In genomic region chr11:72134536-72135382, GRCm38 (mm10) we compare ENCODE assay signal across 8 mouse cellular contexts. TPM values are rescaled to one million over a fixed set of nuclear protein-coding genes. Genes with fewer than 3 reads are reported as not detected.
DNase-seq lines count a peak whose midpoint lies in the region; ATAC-seq lines count a peak whose summit lies in the region.

No protein-coding gene starts in this region.

- no peak for DNase-seq in kidney, adult 11 months
- DNase-seq in cerebellum, adult 9-10 months = peak; percentile 73
- DNase-seq in hindbrain, embryonic 11.5 days (ENCODE audit: low spot score) = peak; percentile 34
- DNase-seq in midbrain, embryonic 14.5 days = peak; percentile 37
- no peak for DNase-seq in adrenal gland, postnatal 10 days
- DNase-seq in right cerebral cortex, postnatal 10 days (ENCODE audit: low spot score in 2 of 2) = no peak
- DNase-seq in spleen, postnatal 36 days (ENCODE audit: low spot score in 2 of 2) = no peak

- peaks cover 44% of the 10 kb centered on the region for H3K27me3 ChIP-seq in kidney, embryonic 16.5 days (ENCODE audit: insufficient read depth, low read length)
- peaks cover 35% of the 10 kb centered on the region for H3K27me3 ChIP-seq in hindbrain, embryonic 11.5 days (ENCODE audit: control insufficient read depth, insufficient read depth, low read length)
- H3K27me3 ChIP-seq in midbrain, embryonic 14.5 days (ENCODE audit: control insufficient read depth, insufficient read depth, low read length) = peaks cover 28% of the 10 kb centered on the region

- peak overlapping the region; percentile 64 for H3K4me3 ChIP-seq in kidney, embryonic 16.5 days (ENCODE audit: low read length)
- H3K4me3 ChIP-seq in hindbrain, embryonic 11.5 days (ENCODE audit: low read depth, low read length) = peak overlapping the region; percentile 60
- H3K4me3 ChIP-seq in midbrain, embryonic 14.5 days (replicated peaks; ENCODE audit: low read depth, low read length) = peak overlapping the region; percentile 66

- no peak; the same call in 1 of the 2 replicates for ATAC-seq in kidney, embryonic 16.5 days (ENCODE audit: low FRiP score, low TSS enrichment)
- peak; percentile 22; the same call in 1 of the 2 replicates for ATAC-seq in hindbrain, embryonic 11.5 days (ENCODE audit: low FRiP score)
- ATAC-seq in midbrain, embryonic 14.5 days (ENCODE audit: low FRiP score, low TSS enrichment) = peak; percentile 44; the same call in 1 of the 2 replicates

- peak overlapping the region; percentile 100 for H3K4me2 ChIP-seq in kidney, embryonic 16.5 days (replicated peaks; ENCODE audit: low read depth, low read length)
- H3K4me2 ChIP-seq in hindbrain, embryonic 11.5 days (replicated peaks; ENCODE audit: low read depth, low read length) = peak overlapping the region; percentile 100
- H3K4me2 ChIP-seq in midbrain, embryonic 14.5 days (ENCODE audit: low read length) = peak overlapping the region; percentile 94

- H3K4me1 ChIP-seq in kidney, embryonic 16.5 days (ENCODE audit: insufficient read depth, low read length) = peaks cover 19% of the 10 kb centered on the region
- peaks cover 5% of the 10 kb centered on the region; the same call in 1 of the 2 replicates for H3K4me1 ChIP-seq in hindbrain, embryonic 11.5 days (replicated peaks; ENCODE audit: control insufficient read depth, insufficient read depth, low read length)
- peaks cover 12% of the 10 kb centered on the region; the same call in 1 of the 2 replicates for H3K4me1 ChIP-seq in midbrain, embryonic 14.5 days (ENCODE audit: control insufficient read depth, insufficient read depth, low read length)

- H3K9ac ChIP-seq in kidney, embryonic 16.5 days (replicated peaks; ENCODE audit: low read length) = peak overlapping the region; percentile 74
- H3K9ac ChIP-seq in hindbrain, embryonic 11.5 days (ENCODE audit: low read depth, low read length) = peak overlapping the region; percentile 21
- H3K9ac ChIP-seq in midbrain, embryonic 14.5 days (replicated peaks; ENCODE audit: low read length) = peak overlapping the region; percentile 80

- no peak overlapping the region for H3K27ac ChIP-seq in kidney, embryonic 16.5 days (ENCODE audit: low read length)
- H3K27ac ChIP-seq in hindbrain, embryonic 11.5 days (ENCODE audit: low read depth, low read length) = no peak overlapping the region
- H3K27ac ChIP-seq in midbrain, embryonic 14.5 days (replicated peaks; ENCODE audit: low read depth, low read length) = no peak overlapping the region

- H3K36me3 ChIP-seq in kidney, embryonic 16.5 days (ENCODE audit: insufficient read depth, low read length) = no peaks in the 10 kb centered on the region
- no peaks in the 10 kb centered on the region for H3K36me3 ChIP-seq in hindbrain, embryonic 11.5 days (ENCODE audit: control insufficient read depth, insufficient read depth, low read length)
- H3K36me3 ChIP-seq in midbrain, embryonic 14.5 days (ENCODE audit: control insufficient read depth, insufficient read depth, low read length) = no peaks in the 10 kb centered on the region

- no peaks in the 10 kb centered on the region for H3K9me3 ChIP-seq in kidney, embryonic 16.5 days (ENCODE audit: low read length)
- H3K9me3 ChIP-seq in hindbrain, embryonic 11.5 days (ENCODE audit: control insufficient read depth, low read length) = no peaks in the 10 kb centered on the region
- no peaks in the 10 kb centered on the region for H3K9me3 ChIP-seq in midbrain, embryonic 14.5 days (ENCODE audit: control insufficient read depth, low read length)

- WGBS in kidney, embryonic 16.5 days = 16% methylated on average over 24 of the region's 24 CpGs
- 17% methylated on average over 24 of the region's 24 CpGs for WGBS in hindbrain, embryonic 11.5 days
- 14% methylated on average over 24 of the region's 24 CpGs for WGBS in midbrain, embryonic 14.5 days

RNA-seq across cellular contexts. Expression of gene Pitpnm3, which starts 0.8 kb away (rescaled TPM):
- 0.15 and 0.16 TPM in 2 replicates for polyA plus RNA-seq in kidney, embryonic 16.5 days (2015; fragmentation: Nextera tagmentation; extraction: Ambion mirVana)
- 0.45 and 0.48 TPM in 2 replicates for polyA plus RNA-seq in hindbrain, embryonic 11.5 days (2014; fragmentation: Nextera tagmentation; extraction: Ambion mirVana)
- 4.0 and 5.0 TPM in 2 replicates for polyA plus RNA-seq in midbrain, embryonic 14.5 days (2014; fragmentation: Nextera tagmentation; extraction: Ambion mirVana)
- 1 to 10 TPM; 1.4 to 1.5 TPM for total RNA-seq in adrenal gland, postnatal 10 days (2021)

Comparison
In these comparisons a context has a peak if more than half of its experiments do, and no peak if none do; other contexts are left out.
1. H3K9ac ChIP-seq: peak in every context shown above with its lines; median percentile 80 in midbrain, embryonic 14.5 days; 74 in kidney, embryonic 16.5 days; 21 in hindbrain, embryonic 11.5 days.
2. DNase-seq: peak in cerebellum, adult 9-10 months (single experiment), hindbrain, embryonic 11.5 days (single experiment) and midbrain, embryonic 14.5 days (single experiment); none in kidney, adult 11 months (single experiment), adrenal gland, postnatal 10 days (single experiment), right cerebral cortex, postnatal 10 days (0 of 2) and spleen, postnatal 36 days (0 of 2).
3. Peak in every context shown above with its lines, with median percentiles within 50 percentile points of each other: H3K4me2 ChIP-seq and H3K4me3 ChIP-seq.